10 mouse cellular contexts compared by ENCODE assay signal in genomic region chr5:143669839-143670238, GRCm38 (mm10). TPM values are rescaled to one million over a fixed set of nuclear protein-coding genes. Genes with fewer than 3 reads are reported as not detected.
DNase-seq lines count a peak whose midpoint lies in the region; ATAC-seq lines count a peak whose summit lies in the region.
"Had no signal": no experiment of that assay in that cellular context is flagged by ENCODE, and none has a peak within 500 bp of the region (broad histone marks: within the 10 kb centered on the region; RNA-seq: fewer than 3 reads in every experiment).

No protein-coding gene starts in this region.

- no peak overlapping the region for H3K4me2 ChIP-seq in kidney, embryonic 16.5 days (replicated peaks; ENCODE audit: low read depth, low read length)
- H3K4me2 ChIP-seq in embryonic facial prominence, embryonic 15.5 days (replicated peaks): no peak overlapping the region

- peak overlapping the region; percentile 35; the same call in 1 of the 2 replicates for H3K27ac ChIP-seq in kidney, embryonic 16.5 days (ENCODE audit: low read length)
- peak overlapping the region; percentile 53; the same call in 1 of the 2 replicates for H3K27ac ChIP-seq in embryonic facial prominence, embryonic 15.5 days (replicated peaks)
- H3K27ac ChIP-seq: midbrain, embryonic 10.5 days had no signal

- DNase-seq in kidney, adult 11 months: no peak
- DNase-seq in lung, postnatal 25 days (ENCODE audit: low spot score): peak; percentile 76
- no peak for DNase-seq in embryo, embryonic 10 days (ENCODE audit: low spot score)
- DNase-seq in cerebellum, postnatal 14 days: no peak
- DNase-seq in natural killer cell, adult 2 months (ENCODE audit: low spot score in 2 of 2): no peak

- no peak for ATAC-seq in kidney, embryonic 16.5 days (ENCODE audit: low FRiP score, low TSS enrichment)
- ATAC-seq in CD4-positive, CD25-positive, alpha-beta regulatory T cell, adult 4 months: peak; percentile 91
- no peak for ATAC-seq in embryonic facial prominence, embryonic 15.5 days (ENCODE audit: insufficient number of reproducible peaks, low FRiP score, low TSS enrichment, low read depth)

- H3K4me1 ChIP-seq in kidney, embryonic 16.5 days (ENCODE audit: insufficient read depth, low read length): peaks cover 32% of the 10 kb centered on the region
- H3K4me1 ChIP-seq in embryonic facial prominence, embryonic 15.5 days: peaks cover 20% of the 10 kb centered on the region

- no peaks in the 10 kb centered on the region for H3K9me3 ChIP-seq in kidney, embryonic 16.5 days (ENCODE audit: low read length)
- no peaks in the 10 kb centered on the region for H3K9me3 ChIP-seq in embryonic facial prominence, embryonic 15.5 days (replicated peaks)
- H3K9me3 ChIP-seq: midbrain, embryonic 10.5 days had no signal

- no peak overlapping the region for H3K9ac ChIP-seq in kidney, embryonic 16.5 days (replicated peaks; ENCODE audit: low read length)
- no peak overlapping the region for H3K9ac ChIP-seq in embryonic facial prominence, embryonic 15.5 days

- no peaks in the 10 kb centered on the region for H3K27me3 ChIP-seq in kidney, embryonic 16.5 days (ENCODE audit: insufficient read depth, low read length)
- H3K27me3 ChIP-seq in embryonic facial prominence, embryonic 15.5 days: no peaks in the 10 kb centered on the region
- H3K27me3 ChIP-seq: Patski had no signal

- no peak overlapping the region for H3K4me3 ChIP-seq in kidney, embryonic 16.5 days (ENCODE audit: low read length)
- no peak overlapping the region for H3K4me3 ChIP-seq in embryonic facial prominence, embryonic 15.5 days (replicated peaks)
- H3K4me3 ChIP-seq: midbrain, embryonic 10.5 days had no signal

- WGBS in kidney, embryonic 16.5 days: 61% methylated on average over 2 of the region's 2 CpGs
- WGBS in embryonic facial prominence, embryonic 15.5 days: 47% methylated on average over 2 of the region's 2 CpGs

- no peaks in the 10 kb centered on the region for H3K36me3 ChIP-seq in kidney, embryonic 16.5 days (ENCODE audit: insufficient read depth, low read length)
- no peaks in the 10 kb centered on the region for H3K36me3 ChIP-seq in embryonic facial prominence, embryonic 15.5 days
- H3K36me3 ChIP-seq: midbrain, embryonic 10.5 days had no signal

RNA-seq across cellular contexts. Expression of gene Cyth3, which starts 47.6 kb away (rescaled TPM):
- 79.2 and 81.3 TPM in 2 replicates for polyA plus RNA-seq in kidney, embryonic 16.5 days (2015; fragmentation: Nextera tagmentation; extraction: Ambion mirVana)
- 10 to 100 TPM; 40.6 to 59.7 TPM for polyA plus RNA-seq in CD4-positive, CD25-positive, alpha-beta regulatory T cell, adult 4 months (2017; shearing (Covaris generic))
- polyA plus RNA-seq in embryonic facial prominence, embryonic 15.5 days (2015; fragmentation: Nextera tagmentation; extraction: Ambion mirVana): 61.1 and 62.0 TPM in 2 replicates
